In the genomic region with DNA sequence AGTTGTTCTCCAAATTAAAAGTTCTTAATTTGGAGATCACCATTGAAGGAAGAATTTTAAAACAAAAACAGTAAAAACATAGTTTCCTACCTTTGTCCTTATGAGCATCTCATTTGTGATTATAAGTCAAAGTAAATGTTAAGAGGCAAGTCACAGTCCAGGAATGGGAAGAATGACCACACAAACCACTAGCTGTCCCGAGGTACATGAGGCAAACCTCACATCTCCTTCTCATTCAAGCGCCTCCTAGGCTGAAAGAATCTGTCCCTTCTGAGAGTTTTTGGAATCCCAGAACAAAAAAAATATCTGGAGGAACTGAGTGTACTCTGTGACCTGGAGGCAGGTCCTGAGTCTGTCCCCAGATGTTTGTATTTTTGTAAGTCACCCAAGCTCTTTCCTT, we compare ENCODE assay signal across 13 mouse cellular contexts.
"Had no signal": no experiment of that assay in that cellular context is flagged by ENCODE, and none has a peak within 500 bp of the region (broad histone marks: within the 10 kb centered on the region; RNA-seq: fewer than 3 reads in every experiment).

No protein-coding gene starts in this region.

- DNase-seq: liver, postnatal 0 days; lung, adult 2 months; lung, postnatal 14 days; lung, postnatal 36 days; midbrain, embryonic 14.5 days; retina, postnatal 1 day; right cerebral cortex, adult 18-20 months; right cerebral cortex, postnatal 25 days; right cerebral cortex, postnatal 4 days; spleen, adult 18-20 months; thymus, adult 2 months; thymus, postnatal 25 days; thymus, postnatal 4 days had no signal
